Mouse (Mus musculus) stomach, postnatal 0 days (tissue): ENCODE data around the gene Gm17304. TPM values are rescaled to one million over a fixed set of nuclear protein-coding genes. Genes with fewer than 3 reads are reported as not detected.

ENCODE experiments used
- ATAC-seq: fragments of 200-750 bp; cut with Nextera tagmentation; 2 replicates; pipeline ENCODE4 v1.8.0; 2017; ENCODE audit not compliant: low FRiP score, low TSS enrichment
- DNase-seq: peaks from one replicate; pipeline ENCODE4 v3.0.0-alpha.2; 2016; ENCODE audit warnings: low spot score
- H3K27ac ChIP-seq: fragments of 300-500 bp; sonication (generic); replicated peaks from 2 replicates; pipeline ENCODE4 v1.5.1; 2014; ENCODE audit warnings: mild to moderate bottlenecking, control low read depth
- H3K27me3 ChIP-seq: fragments of 300-500 bp; sonication (generic); 2 replicates; pipeline ENCODE4 v1.6.1; 2014; ENCODE audit warnings: low read length; ENCODE audit not compliant: control insufficient read depth, insufficient read depth
- H3K36me3 ChIP-seq: fragments of 300-500 bp; sonication (generic); 2 replicates; pipeline ENCODE4 v1.6.1; 2014; ENCODE audit warnings: low read length, mixed read lengths; ENCODE audit not compliant: control insufficient read depth, insufficient read depth
- H3K4me1 ChIP-seq: fragments of 300-500 bp; sonication (generic); replicated peaks from 2 replicates; pipeline ENCODE4 v1.6.1; 2014; ENCODE audit warnings: antibody characterized with exemption; ENCODE audit not compliant: control insufficient read depth, insufficient read depth
- H3K4me2 ChIP-seq: fragments of 300-500 bp; sonication (generic); replicated peaks from 2 replicates; pipeline ENCODE4 v1.6.1; 2014; ENCODE audit warnings: low read depth, mild to moderate bottlenecking, control low read depth, moderate library complexity
- H3K4me3 ChIP-seq: fragments of 300-500 bp; sonication (generic); 2 replicates; pipeline ENCODE4 v1.5.1; 2014; ENCODE audit warnings: low read depth, low read length, control low read depth
- H3K9ac ChIP-seq: fragments of 300-500 bp; sonication (generic); 2 replicates; pipeline ENCODE4 v1.6.1; 2014; ENCODE audit warnings: mild to moderate bottlenecking, low read length, control low read depth, mixed read lengths
- H3K9me3 ChIP-seq: fragments of 300-500 bp; sonication (generic); 2 replicates; pipeline ENCODE4 v1.6.1; 2016; ENCODE audit warnings: low read length; ENCODE audit not compliant: control insufficient read depth
- CTCF ChIP-seq: IDR thresholded peaks from 2 replicates; pipeline ENCODE4 v1.5.1; 2016; ENCODE audit warnings: antibody characterized with exemption, low read depth, mild to moderate bottlenecking, moderate library complexity
- EP300 ChIP-seq: optimal IDR thresholded peaks from 2 replicates; pipeline ENCODE3; 2016; ENCODE audit warnings: antibody characterized with exemption
- WGBS: fragments of 180-500 bp; shearing (Covaris S2); extraction: QIAGEN DNeasy Blood & Tissue Kit; methylation state at CpG from one replicate; pipeline ENCODE4 v1.1.7; 2014; 5-methylcytosine and 5-hydroxymethylcytosine counted together
- polyA plus RNA-seq: library from polyadenylated mRNA; unstranded; fragments of >200 nt; fragmentation: Nextera tagmentation; extraction: Ambion mirVana; gene quantifications from 2 replicates; pipeline ENCODE4 v1.2.1, GENCODE M21; 2015

The Gm17304 gene
- polyA plus RNA-seq: not detected in 2 replicates

DNA sequence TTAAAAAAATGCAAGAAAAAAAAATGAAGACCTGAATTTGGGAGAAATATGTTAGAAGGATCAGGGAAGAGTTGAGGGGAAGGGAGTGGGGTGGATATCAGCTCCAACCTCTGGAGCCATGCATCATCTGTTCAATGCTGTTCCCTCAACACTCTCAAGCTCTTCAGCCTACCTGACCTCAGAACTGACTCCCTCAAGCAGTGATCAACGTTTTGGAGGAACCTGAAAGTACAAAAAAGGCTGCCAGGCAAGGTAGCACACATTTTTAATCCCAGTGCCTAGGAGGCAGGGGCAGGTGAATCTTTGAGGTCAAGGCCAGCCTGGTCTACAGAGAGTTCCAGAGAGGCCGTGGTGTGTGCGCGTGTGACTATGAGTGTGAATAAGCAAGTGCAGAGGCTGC lies at the start of gene Gm17304:
Gene Gm17304, plus strand, starts transcription at position 301 of the 400 bp plus-strand sequence.
- no peaks in the 10 kb centered on the region for H3K4me1 ChIP-seq
- ATAC-seq (no peak), DNase-seq (no peak)
- peaks cover 3% of the 10 kb centered on the region; the same call in 1 of the 2 replicates for H3K36me3 ChIP-seq
- H3K9ac ChIP-seq: no peak within 1 kb of the TSS
- TF ChIP-seq CTCF: no peak
- no peak for TF ChIP-seq EP300
- H3K27me3 ChIP-seq: no peaks in the 10 kb centered on the region
- WGBS: 83% methylated on average over 4 of the region's 4 CpGs
- H3K4me3 ChIP-seq: no peak within 1 kb of the TSS
- no peak within 1 kb of the TSS for H3K27ac ChIP-seq
- H3K9me3 ChIP-seq: no peaks in the 10 kb centered on the region
- no peak within 1 kb of the TSS for H3K4me2 ChIP-seq

DNA sequence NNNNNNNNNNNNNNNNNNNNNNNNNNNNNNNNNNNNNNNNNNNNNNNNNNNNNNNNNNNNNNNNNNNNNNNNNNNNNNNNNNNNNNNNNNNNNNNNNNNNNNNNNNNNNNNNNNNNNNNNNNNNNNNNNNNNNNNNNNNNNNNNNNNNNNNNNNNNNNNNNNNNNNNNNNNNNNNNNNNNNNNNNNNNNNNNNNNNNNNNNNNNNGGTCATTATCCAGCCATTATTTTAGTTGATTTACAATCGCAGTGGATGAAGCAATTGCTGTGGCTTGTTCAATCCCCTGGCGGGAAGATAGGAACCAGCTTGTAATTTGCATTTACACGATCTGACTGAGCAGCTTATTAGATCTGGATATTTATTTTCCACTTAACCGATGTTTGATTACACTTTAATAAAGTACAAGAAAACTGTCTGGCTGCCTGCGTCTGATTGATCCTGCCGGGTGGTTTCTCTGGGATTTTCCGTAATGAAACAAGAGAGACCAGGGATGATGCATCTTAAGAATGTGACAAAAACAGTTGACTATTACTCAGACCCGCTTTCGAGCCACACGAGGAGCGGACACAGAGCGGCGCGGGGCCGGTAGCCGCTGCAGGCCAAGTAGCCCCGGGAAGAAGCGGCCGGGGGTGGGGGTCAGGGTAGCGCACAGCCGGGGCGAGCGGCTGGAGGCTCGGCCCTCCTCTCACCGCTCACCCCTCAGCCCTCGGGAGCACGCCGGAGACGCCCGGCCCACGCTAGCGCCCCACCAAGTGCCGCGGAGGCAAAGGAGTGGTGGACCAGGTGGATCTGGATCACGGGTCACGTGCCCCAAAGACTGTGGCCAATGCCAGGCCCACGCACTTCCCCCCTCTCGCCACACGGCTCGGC lies 48.0 kb upstream of the Gm17304 start:
- DNase-seq (no peak), ATAC-seq (0 out of 2 replicates have a peak, but pooled peaks have one; percentile 24)
- no peak overlapping the region for H3K27ac ChIP-seq
- 0 out of 2 replicates have a peak, but pooled peaks cover 3% of the 10 kb centered on the region for H3K4me1 ChIP-seq
- peaks cover 13% of the 10 kb centered on the region; the same call in 1 of the 2 replicates for H3K27me3 ChIP-seq
- 2% methylated on average over 37 of the region's 40 CpGs for WGBS
- no peaks in the 10 kb centered on the region for H3K36me3 ChIP-seq
- H3K9me3 ChIP-seq: no peaks in the 10 kb centered on the region
- TF ChIP-seq EP300 (no peak), CTCF (no peak)
- H3K9ac ChIP-seq: no peak overlapping the region
- peak overlapping the region; percentile 29 for H3K4me3 ChIP-seq
- H3K4me2 ChIP-seq: peak overlapping the region; percentile 36

DNA sequence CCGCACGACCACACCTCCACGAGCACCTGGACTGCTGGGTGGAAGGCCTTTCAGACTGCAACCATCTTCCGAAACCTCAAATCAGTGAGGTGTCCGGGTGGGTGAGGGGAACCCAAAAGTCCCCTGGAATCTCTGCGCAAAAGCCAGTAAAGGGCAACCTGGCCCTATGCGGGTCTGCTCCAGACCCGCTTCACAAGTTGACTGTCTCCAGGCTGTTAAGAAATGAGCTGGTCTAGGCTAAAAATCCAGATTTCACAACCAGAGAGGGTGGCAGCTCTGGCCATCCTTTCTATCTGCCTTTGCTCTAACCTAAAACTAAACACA lies 47.4 kb upstream of the Gm17304 start:
- Histone ChIP-seq H3K4me1 (0 out of 2 replicates have a peak, but pooled peaks cover 3% of the 10 kb centered on the region), H3K36me3 (no peaks in the 10 kb centered on the region), H3K9me3 (no peaks in the 10 kb centered on the region), H3K27me3 (peaks cover 13% of the 10 kb centered on the region; the same call in 1 of the 2 replicates), H3K27ac (no peak overlapping the region), H3K4me2 (peak overlapping the region; percentile 36), H3K9ac (no peak overlapping the region), H3K4me3 (peak overlapping the region; percentile 29)
- DNase-seq (no peak), ATAC-seq (no peak)
- no peak for TF ChIP-seq CTCF
- TF ChIP-seq EP300: no peak
- WGBS: 12% methylated on average over 8 of the region's 8 CpGs

DNA sequence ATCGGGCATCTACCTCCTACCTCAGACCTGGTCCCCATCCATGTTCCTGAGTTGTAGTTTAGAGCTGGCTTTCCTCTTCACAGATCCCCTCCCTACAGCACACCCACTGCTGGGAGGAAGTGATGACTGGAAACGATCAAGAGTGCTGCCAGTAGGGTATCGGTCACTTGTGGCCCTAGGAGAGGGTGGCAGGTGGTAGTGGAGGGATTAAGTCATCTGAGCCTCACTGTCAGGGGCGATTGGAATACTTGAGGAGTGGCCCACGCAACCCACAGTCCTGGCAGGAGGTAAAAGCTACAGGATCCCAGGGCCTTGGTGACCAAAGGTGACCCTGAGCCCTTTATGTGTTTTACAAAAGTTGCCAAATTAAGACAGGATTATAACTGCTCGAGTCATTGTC lies 42.9 kb upstream of the Gm17304 start:
- no peak overlapping the region for H3K9ac ChIP-seq
- H3K36me3 ChIP-seq: no peaks in the 10 kb centered on the region
- H3K4me3 ChIP-seq: no peak overlapping the region
- WGBS: 54% methylated on average over 6 of the region's 6 CpGs
- no peak overlapping the region for H3K4me2 ChIP-seq
- DNase-seq (no peak), ATAC-seq (no peak)
- no peaks in the 10 kb centered on the region for H3K9me3 ChIP-seq
- no peak overlapping the region for H3K27ac ChIP-seq
- H3K4me1 ChIP-seq: 0 out of 2 replicates have a peak, but pooled peaks cover 3% of the 10 kb centered on the region
- TF ChIP-seq CTCF: no peak
- TF ChIP-seq EP300: no peak
- peaks cover 10% of the 10 kb centered on the region; the same call in 1 of the 2 replicates for H3K27me3 ChIP-seq

DNA sequence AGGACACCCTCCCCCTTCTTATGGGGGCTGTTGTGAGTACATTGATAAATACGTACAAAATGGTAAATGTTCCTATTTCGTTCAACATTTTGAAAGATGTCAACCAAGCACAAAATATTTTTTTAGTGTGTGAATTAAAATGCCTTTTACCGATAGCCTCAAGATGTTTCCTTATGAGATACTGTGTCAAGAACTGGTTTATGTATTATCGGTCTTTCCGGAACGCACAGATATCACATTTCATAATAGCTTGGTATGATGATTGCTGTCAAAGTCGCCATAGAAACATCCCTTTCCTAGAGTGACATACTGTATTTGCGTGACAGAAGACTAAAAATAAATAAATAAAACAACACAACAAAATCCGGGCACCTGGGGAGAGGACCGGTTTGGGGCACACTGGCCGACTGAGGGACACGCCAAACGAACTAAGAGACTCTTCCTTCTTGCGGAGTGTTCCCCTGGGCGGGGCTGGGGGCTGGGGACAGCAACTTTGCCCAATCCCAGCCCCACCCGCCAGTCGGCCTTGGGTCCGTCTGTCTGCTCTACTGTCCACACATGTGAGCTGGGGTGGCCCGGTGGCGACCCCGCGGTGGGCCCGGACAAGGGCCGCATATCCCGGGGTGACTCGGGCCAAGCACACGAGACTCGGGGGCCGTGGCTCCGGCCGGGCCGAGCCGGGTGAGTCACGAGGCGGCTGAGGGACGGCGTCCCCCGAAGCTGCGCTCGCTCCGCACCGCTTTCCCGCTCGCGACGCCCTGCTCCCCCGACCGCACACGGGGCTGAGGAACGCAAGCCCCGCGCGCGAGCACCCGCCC lies 34.9 kb upstream of the Gm17304 start:
- ATAC-seq: peak; percentile 68; the same call in 1 of the 2 replicates
- Histone ChIP-seq H3K4me2 (peak overlapping the region; percentile 100), H3K27ac (no peak overlapping the region), H3K36me3 (no peaks in the 10 kb centered on the region), H3K4me3 (peak overlapping the region; percentile 57), H3K27me3 (no peaks in the 10 kb centered on the region), H3K4me1 (0 out of 2 replicates have a peak, but pooled peaks cover 3% of the 10 kb centered on the region), H3K9me3 (no peaks in the 10 kb centered on the region), H3K9ac (peak overlapping the region; percentile 55)
- WGBS: 5% methylated on average over 50 of the region's 55 CpGs
- TF ChIP-seq EP300: no peak
- no peak for TF ChIP-seq CTCF
- DNase-seq: peak; percentile 19
